Mouse (Mus musculus) lung, postnatal 0 days (tissue): ENCODE results near the gene Nlrc3.
"Not testable (repeated sequence)": the region's sequence is repeated elsewhere in the genome, so short reads cannot be mapped to it uniquely, and the experiment has no call there.

Experiments
- CTCF ChIP-seq: IDR thresholded peaks from 2 replicates; pipeline ENCODE4 v1.5.1; 2016; ENCODE audit warnings: antibody characterized with exemption, mild to moderate bottlenecking
- EP300 ChIP-seq: IDR thresholded peaks from 2 replicates; pipeline ENCODE4 v1.6.1; 2016; ENCODE audit warnings: antibody characterized with exemption, mild to moderate bottlenecking, control low read depth

- not testable (repeated sequence) for TF ChIP-seq CTCF, EP300
Measured at GRCm38 (mm10) chr16:4017466-4017865, 41.0 kb upstream of the Nlrc3 start.
